Mouse (Mus musculus): ENCODE data around the gene Slc4a1. TPM values are rescaled to one million over a fixed set of nuclear protein-coding genes. Genes with fewer than 3 reads are reported as not detected.

Slc4a1 gene
- polyA plus RNA-seq, 1 experiment from 2014 or later = 8.9 TPM

DNA sequence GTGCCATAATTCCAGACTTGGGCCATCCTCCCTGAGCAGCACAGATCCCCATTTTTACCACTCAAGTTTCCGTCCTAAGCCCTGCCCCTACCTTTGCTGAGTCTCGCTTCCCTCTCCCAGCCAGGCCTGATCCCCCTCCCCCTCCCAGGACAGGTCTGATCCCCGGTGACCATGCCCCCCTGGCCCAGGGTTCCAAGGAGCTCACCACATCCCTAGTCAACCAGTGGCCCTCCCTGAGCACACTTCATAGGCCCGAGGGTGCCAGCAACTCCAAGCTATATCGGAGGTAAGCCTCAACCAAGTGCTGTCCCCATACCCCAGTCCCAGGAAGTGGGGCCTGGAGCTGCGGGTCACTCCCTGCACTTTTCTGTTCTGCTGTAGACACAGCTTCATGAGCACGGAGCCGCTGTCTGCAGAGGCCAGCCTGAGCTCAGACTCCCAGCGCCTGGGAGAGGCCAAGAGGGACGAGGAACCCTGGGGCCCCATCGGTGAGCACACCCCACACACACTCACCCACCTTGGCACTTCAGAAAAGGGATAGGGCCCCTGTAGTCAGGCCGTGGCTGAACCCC is 34.6 kb upstream of the Slc4a1 start:
- Histone ChIP-seq H3K4me1 (replicated peaks; ENCODE audit: control insufficient read depth, insufficient read depth, low read length) (peaks cover 23% of the 10 kb centered on the region), H3K4me2 (ENCODE audit: low read depth, low read length) (no peak overlapping the region), H3K9me3 (ENCODE audit: control insufficient read depth, low read length) (no peaks in the 10 kb centered on the region), H3K27ac (ENCODE audit: low read length) (no peak overlapping the region), H3K9ac (ENCODE audit: low read length) (no peak overlapping the region), H3K4me3 (ENCODE audit: low read length) (no peak overlapping the region), H3K27me3 (ENCODE audit: control insufficient read depth, insufficient read depth, low read depth, low read length) (peaks cover 35% of the 10 kb centered on the region), H3K36me3 (ENCODE audit: control insufficient read depth, insufficient read depth, low read length) (peaks cover 18% of the 10 kb centered on the region)
- 20% methylated on average over 12 of the region's 12 CpGs for WGBS
- no peak for ATAC-seq (ENCODE audit: low read depth)

GRCm38 (mm10) chr11:102399610-102400072 is 33.6 kb upstream of the Slc4a1 start:
- H3K36me3 ChIP-seq (ENCODE audit: control insufficient read depth, insufficient read depth, low read length) = peaks cover 18% of the 10 kb centered on the region
- 1% methylated on average over 32 of the region's 34 CpGs for WGBS
- no peak for ATAC-seq (ENCODE audit: low read depth)
- H3K4me1 ChIP-seq (replicated peaks; ENCODE audit: control insufficient read depth, insufficient read depth, low read length) = peaks cover 15% of the 10 kb centered on the region
- no peak overlapping the region for H3K27ac ChIP-seq (ENCODE audit: low read length)
- H3K4me3 ChIP-seq (ENCODE audit: low read length) = peak overlapping the region; percentile 32
- H3K9ac ChIP-seq (ENCODE audit: low read length) = peak overlapping the region; percentile 24; the same call in 1 of the 2 replicates
- H3K4me2 ChIP-seq (ENCODE audit: low read depth, low read length) = peak overlapping the region; percentile 53
- no peaks in the 10 kb centered on the region for H3K9me3 ChIP-seq (ENCODE audit: control insufficient read depth, low read length)
- peaks cover 39% of the 10 kb centered on the region for H3K27me3 ChIP-seq (ENCODE audit: control insufficient read depth, insufficient read depth, low read depth, low read length)

GRCm38 (mm10) chr11:102399107-102399506 is 33.1 kb upstream of the Slc4a1 start:
- no peak for ATAC-seq (ENCODE audit: low read depth)
- Histone ChIP-seq H3K36me3 (ENCODE audit: control insufficient read depth, insufficient read depth, low read length) (peaks cover 15% of the 10 kb centered on the region), H3K9ac (ENCODE audit: low read length) (no peak overlapping the region), H3K27ac (ENCODE audit: low read length) (no peak overlapping the region), H3K9me3 (ENCODE audit: control insufficient read depth, low read length) (no peaks in the 10 kb centered on the region), H3K4me1 (replicated peaks; ENCODE audit: control insufficient read depth, insufficient read depth, low read length) (peaks cover 13% of the 10 kb centered on the region), H3K4me2 (ENCODE audit: low read depth, low read length) (no peak overlapping the region; the same call in 1 of the 2 replicates), H3K27me3 (ENCODE audit: control insufficient read depth, insufficient read depth, low read depth, low read length) (peaks cover 44% of the 10 kb centered on the region), H3K4me3 (ENCODE audit: low read length) (peak overlapping the region; percentile 32; the same call in 1 of the 2 replicates)
- 9% methylated on average over 15 of the region's 15 CpGs for WGBS

DNA sequence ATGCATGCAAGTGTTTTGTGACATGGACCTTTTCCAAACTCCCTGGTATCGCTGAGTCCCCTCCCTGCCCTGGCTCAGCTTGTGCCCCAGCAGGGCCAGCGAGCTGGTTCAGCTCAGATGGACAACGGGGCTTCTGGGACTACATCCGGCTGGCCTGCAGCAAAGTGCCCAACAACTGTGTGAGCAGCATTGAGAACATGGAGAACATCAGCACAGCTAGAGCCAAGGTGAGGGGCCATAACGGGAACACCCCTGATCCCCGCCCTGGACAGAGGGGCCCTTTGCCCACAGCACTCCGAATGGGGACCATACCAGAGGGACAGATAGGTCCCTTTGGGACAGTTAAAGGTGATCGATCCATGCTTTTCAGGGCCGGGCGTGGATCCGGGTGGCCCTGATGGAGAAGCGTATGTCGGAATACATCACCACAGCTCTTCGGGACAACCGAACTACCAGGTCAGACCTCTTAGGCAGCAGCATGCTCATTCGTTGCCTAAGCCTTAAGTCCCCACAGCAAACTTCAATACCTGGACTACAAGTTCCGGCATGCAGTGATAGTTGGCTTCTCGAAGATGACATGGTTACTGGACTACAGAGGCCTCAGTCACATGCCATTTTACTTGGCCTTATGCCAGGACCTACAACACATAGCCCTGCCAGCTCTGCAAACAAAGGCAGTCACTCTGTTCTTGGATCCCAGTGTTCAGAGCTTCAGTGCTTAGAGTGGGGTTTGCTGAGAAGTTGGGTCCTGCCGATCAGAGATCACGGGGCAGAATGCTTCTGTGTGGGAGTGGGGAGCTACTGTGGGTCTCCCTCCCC is 32.2 kb upstream of the Slc4a1 start:
- Histone ChIP-seq H3K4me1 (replicated peaks; ENCODE audit: control insufficient read depth, insufficient read depth, low read length) (peaks cover 22% of the 10 kb centered on the region), H3K4me3 (ENCODE audit: low read length) (no peak overlapping the region), H3K9ac (ENCODE audit: low read length) (no peak overlapping the region), H3K36me3 (ENCODE audit: control insufficient read depth, insufficient read depth, low read length) (peaks cover 9% of the 10 kb centered on the region), H3K27ac (ENCODE audit: low read length) (no peak overlapping the region), H3K9me3 (ENCODE audit: control insufficient read depth, low read length) (no peaks in the 10 kb centered on the region), H3K27me3 (ENCODE audit: control insufficient read depth, insufficient read depth, low read depth, low read length) (peaks cover 44% of the 10 kb centered on the region), H3K4me2 (ENCODE audit: low read depth, low read length) (no peak overlapping the region)
- no peak for ATAC-seq (ENCODE audit: low read depth)
- 65% methylated on average over 20 of the region's 20 CpGs for WGBS

- H3K4me1 ChIP-seq (replicated peaks; ENCODE audit: control insufficient read depth, insufficient read depth, low read length) = peaks cover 29% of the 10 kb centered on the region
- H3K27ac ChIP-seq (ENCODE audit: low read length) = no peak overlapping the region
- H3K4me2 ChIP-seq (ENCODE audit: low read depth, low read length) = no peak overlapping the region
- 74% methylated on average over 7 of the region's 7 CpGs for WGBS
- ATAC-seq (ENCODE audit: low read depth) = no peak
- no peak overlapping the region for H3K4me3 ChIP-seq (ENCODE audit: low read length)
- no peaks in the 10 kb centered on the region; the same call in 1 of the 2 replicates for H3K9me3 ChIP-seq (ENCODE audit: control insufficient read depth, low read length)
- no peaks in the 10 kb centered on the region for H3K36me3 ChIP-seq (ENCODE audit: control insufficient read depth, insufficient read depth, low read length)
- H3K9ac ChIP-seq (ENCODE audit: low read length) = no peak overlapping the region
- peaks cover 47% of the 10 kb centered on the region for H3K27me3 ChIP-seq (ENCODE audit: control insufficient read depth, insufficient read depth, low read depth, low read length)
Measured at GRCm38 (mm10) chr11:102396671-102397141, 30.7 kb upstream of the Slc4a1 start.

DNA sequence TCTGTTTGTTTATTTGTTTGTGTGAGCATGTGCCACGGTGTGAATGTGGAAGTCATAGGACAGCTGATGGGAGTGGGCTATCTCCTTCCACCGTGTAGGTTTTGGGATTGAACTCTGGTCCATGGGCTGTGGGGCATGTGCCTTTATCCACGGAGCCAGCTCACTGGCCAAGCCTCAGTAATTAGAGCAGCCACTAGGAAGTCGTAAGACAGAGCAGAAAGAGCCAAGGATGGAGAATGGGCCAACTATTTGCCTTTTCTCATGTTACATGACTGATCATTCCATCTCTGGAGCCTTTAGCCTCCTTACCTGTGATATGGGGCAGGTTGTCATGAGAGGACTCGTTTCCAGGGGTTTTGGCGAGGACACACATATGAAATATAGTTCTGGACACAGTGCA is 30.3 kb upstream of the Slc4a1 start:
- no peak overlapping the region for H3K4me2 ChIP-seq (ENCODE audit: low read depth, low read length)
- no peak overlapping the region for H3K27ac ChIP-seq (ENCODE audit: low read length)
- no peaks in the 10 kb centered on the region for H3K36me3 ChIP-seq (ENCODE audit: control insufficient read depth, insufficient read depth, low read length)
- WGBS = 46% methylated on average over 6 of the region's 6 CpGs
- H3K9ac ChIP-seq (ENCODE audit: low read length) = no peak overlapping the region
- peaks cover 47% of the 10 kb centered on the region for H3K27me3 ChIP-seq (ENCODE audit: control insufficient read depth, insufficient read depth, low read depth, low read length)
- peaks cover 29% of the 10 kb centered on the region for H3K4me1 ChIP-seq (replicated peaks; ENCODE audit: control insufficient read depth, insufficient read depth, low read length)
- H3K4me3 ChIP-seq (ENCODE audit: low read length) = no peak overlapping the region
- ATAC-seq (ENCODE audit: low read depth) = no peak
- no peaks in the 10 kb centered on the region; the same call in 1 of the 2 replicates for H3K9me3 ChIP-seq (ENCODE audit: control insufficient read depth, low read length)

DNA sequence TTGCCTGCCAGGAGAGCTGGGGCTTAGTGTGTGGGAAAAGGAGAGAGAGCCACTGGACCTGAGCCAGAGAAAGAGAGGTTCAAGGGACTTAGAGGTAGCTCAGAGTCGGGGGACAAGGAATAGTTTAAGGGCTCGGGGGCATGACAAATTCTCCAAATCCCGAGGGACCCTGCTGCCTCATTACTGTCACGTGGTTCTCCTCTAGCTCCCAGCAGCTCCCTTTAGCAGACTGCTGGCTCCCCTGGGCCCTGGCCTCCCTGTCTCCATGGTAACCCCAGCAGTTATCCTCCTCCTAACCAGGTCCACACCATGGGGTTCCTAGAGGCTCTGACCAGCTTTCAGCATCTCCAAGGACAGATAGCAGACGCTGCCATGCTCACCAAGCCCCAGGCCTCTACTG is 29.2 kb upstream of the Slc4a1 start:
- Histone ChIP-seq H3K27ac (ENCODE audit: low read length) (no peak overlapping the region), H3K4me3 (ENCODE audit: low read length) (no peak overlapping the region), H3K9me3 (ENCODE audit: control insufficient read depth, low read length) (no peaks in the 10 kb centered on the region; the same call in 1 of the 2 replicates), H3K27me3 (ENCODE audit: control insufficient read depth, insufficient read depth, low read depth, low read length) (peaks cover 44% of the 10 kb centered on the region), H3K4me1 (replicated peaks; ENCODE audit: control insufficient read depth, insufficient read depth, low read length) (peaks cover 29% of the 10 kb centered on the region), H3K4me2 (ENCODE audit: low read depth, low read length) (no peak overlapping the region), H3K9ac (ENCODE audit: low read length) (no peak overlapping the region), H3K36me3 (ENCODE audit: control insufficient read depth, insufficient read depth, low read length) (no peaks in the 10 kb centered on the region)
- no peak for ATAC-seq (ENCODE audit: low read depth)
- WGBS = 12% methylated on average over 5 of the region's 5 CpGs

- Histone ChIP-seq H3K9ac (ENCODE audit: low read length) (no peak overlapping the region), H3K27me3 (ENCODE audit: control insufficient read depth, insufficient read depth, low read depth, low read length) (peaks cover 37% of the 10 kb centered on the region), H3K27ac (ENCODE audit: low read length) (no peak overlapping the region), H3K9me3 (ENCODE audit: control insufficient read depth, low read length) (no peaks in the 10 kb centered on the region; the same call in 1 of the 2 replicates), H3K4me3 (ENCODE audit: low read length) (no peak overlapping the region), H3K4me1 (replicated peaks; ENCODE audit: control insufficient read depth, insufficient read depth, low read length) (peaks cover 24% of the 10 kb centered on the region), H3K36me3 (ENCODE audit: control insufficient read depth, insufficient read depth, low read length) (no peaks in the 10 kb centered on the region), H3K4me2 (ENCODE audit: low read depth, low read length) (no peak overlapping the region)
- ATAC-seq (ENCODE audit: low read depth) = no peak
- WGBS = 77% methylated on average over 9 of the region's 9 CpGs
Measured at GRCm38 (mm10) chr11:102394421-102395124, 28.6 kb upstream of the Slc4a1 start.

Measured in lung, embryonic 16.5 days (tissue).